Mouse (Mus musculus): ENCODE measurements at regions not wholly inside any gene's neighbourhood (a gene's known extent, or its start where the extent isn't known, plus 50 kb on each side); places are given as distances from the start of the nearest gene placed in this dataset.

DNA sequence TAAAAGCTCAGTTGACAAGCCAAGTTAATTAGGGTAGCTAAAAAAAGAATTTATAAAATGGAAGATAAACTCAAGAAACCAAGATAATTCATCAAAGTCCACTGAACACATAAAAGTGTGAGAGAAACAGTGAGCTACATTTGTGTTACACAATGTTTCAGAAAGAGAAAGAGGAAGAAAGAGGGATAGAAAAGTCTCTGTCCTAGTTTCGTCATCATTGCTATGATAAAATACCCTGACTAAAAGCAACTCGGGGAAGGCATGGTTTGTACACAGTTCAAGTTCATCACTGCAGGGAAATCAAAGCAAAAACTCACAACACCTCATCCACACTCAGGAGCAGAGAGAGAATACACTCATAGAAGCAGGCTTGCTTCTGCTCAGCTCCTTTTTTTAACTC is 548.9 kb downstream of the Utrn start:
- WGBS = 68% methylated on average over 2 of the region's 2 CpGs
- Histone ChIP-seq H3K4me3 (ENCODE audit: insufficient read depth, low read depth, low read length) (no peak overlapping the region), H3K36me3 (ENCODE audit: control insufficient read depth, insufficient read depth, low read length) (no peaks in the 10 kb centered on the region), H3K27me3 (replicated peaks; ENCODE audit: control insufficient read depth, insufficient read depth, low read length) (no peaks in the 10 kb centered on the region; the same call in 1 of the 2 replicates), H3K4me1 (ENCODE audit: control insufficient read depth, insufficient read depth, low read length) (no peaks in the 10 kb centered on the region), H3K27ac (ENCODE audit: insufficient read depth, low read depth, low read length) (no peak overlapping the region)
- TF ChIP-seq POLR2A (IDR thresholded peaks at IDR 0.05; ENCODE audit: low read depth, low read length) = no peak
- no peak for DNase-seq

All from kidney, adult 2 months (tissue).